Mouse (Mus musculus): ENCODE measurements around the gene Cox20.

DNA sequence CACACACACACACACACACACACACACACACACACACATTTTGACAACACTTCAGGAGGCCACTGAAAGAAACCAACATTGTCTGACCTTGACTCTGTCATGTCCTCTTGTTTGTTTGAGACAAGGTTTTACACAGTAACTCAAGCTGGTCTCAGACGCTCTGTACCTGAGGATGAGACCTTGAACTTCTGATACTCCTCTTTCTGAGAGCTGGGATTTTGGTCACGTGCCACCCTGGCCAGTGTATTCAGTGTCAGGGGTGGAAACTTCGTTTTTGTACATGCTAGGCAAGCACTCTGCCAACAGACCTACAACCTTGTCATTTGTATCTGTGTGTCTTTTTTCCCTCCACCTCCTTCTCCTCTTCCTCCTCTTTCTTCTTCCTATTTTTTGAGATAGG lies 35.6 kb downstream of the Cox20 start:
- TF ChIP-seq EP300 (IDR thresholded peaks at IDR 0.05; ENCODE audit: insufficient read depth, low read depth, low read length) (no peak), CTCF (IDR thresholded peaks at IDR 0.05; ENCODE audit: low read depth, low read length) (no peak)

Data from ES-Bruce4 (cell line).